Mouse (Mus musculus) mouse trophoblast stem cell (cell line): ENCODE data around the gene Adh6a.

Experiments used
- in situ Hi-C, 2 experiments: fragments of 300-500 bp; cut with MseI, MboI; formaldehyde crosslinking; loops; 2 replicates in 1 of 2; 3 replicates in 1 of 2; pipeline ENCODE4 v1.15.1; 2025

Adh6a gene

DNA sequence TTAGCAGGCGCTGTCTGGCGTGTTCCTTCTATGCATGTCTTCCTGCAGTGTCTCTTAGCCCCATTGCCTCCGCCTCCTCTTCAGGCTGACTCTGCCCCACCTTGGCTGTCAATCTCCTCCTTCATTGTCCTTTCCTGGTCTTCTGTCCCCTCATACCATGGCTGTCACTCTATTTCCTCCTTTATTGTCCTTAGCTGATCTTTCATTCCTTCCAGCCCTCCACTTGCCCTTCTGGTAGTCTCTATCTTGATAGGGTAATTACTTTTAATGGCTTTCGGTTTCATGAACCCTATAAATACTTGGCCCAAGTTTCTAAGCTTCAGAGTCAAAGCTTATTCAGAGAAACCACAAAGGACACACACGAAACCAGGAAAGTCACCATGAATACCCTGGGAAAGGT lies at the start of gene Adh6a:
Adh6a (plus strand) TSS at position 322 of the 400 bp plus-strand sequence.
- in situ Hi-C loops = loop anchor here (25.0 kb wide), 1 partner anchor 101 kb away; the partner anchor contains the start of gene Adh7 (in 2 of the 2)

DNA sequence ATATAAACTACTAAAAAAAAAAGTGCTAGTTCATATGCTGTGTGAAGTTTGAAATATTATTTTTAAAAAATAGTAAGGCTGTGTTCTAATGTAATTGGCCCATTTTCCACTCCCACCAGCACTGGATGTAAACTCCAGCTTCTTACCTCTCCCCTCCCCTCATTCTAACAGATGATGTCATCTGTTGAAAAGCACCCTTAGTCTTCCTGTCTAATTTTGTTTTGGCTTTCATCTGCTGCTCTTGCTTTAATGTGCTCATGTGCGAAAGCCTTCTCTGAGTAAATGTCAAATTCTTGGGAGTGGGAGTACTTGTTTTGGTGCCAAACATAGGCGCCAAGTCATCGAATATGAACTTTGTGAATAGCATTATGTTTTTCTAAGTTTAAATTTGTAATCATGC lies 48.4 kb upstream of the Adh6a start:
- in situ Hi-C loops = no loop called here

DNA sequence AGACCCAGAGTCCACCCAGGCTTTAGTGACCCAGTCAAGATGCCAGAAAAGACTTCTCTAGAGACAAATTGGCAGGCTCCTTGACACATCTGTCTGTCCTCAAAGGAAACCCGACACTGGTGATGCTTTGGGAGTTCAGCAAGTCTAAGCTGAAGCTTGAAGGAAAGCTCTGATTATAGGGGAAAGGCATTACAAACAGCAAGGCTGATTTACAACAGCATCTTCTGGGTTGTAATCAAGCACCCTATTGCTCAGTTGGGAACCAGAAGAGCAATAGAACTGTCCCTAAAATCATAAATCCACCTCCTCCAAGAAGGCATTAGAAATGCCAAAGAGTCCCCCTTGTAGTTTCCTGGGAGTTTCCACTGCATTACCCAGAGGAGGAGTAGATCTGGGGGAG lies 42.6 kb upstream of the Adh6a start:
- in situ Hi-C loops = no loop called here

DNA sequence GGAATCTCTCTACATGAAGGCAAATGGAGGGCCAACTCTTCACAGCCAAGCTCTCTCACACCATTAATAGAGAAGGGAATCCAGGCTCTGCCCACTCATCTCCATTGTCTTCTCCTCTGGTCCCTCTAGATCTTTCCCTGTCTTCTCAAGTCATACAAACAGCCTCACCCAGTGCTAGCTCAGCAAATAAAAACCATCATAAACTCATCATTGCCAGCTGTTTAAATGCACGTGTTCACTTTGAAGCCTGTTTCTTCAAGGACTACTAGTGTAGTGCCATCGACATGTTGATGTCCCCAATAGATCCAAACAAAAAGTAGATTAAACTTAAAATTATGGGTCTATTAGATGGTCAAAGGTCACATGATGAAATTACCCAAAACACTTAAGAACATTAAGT lies 41.8 kb upstream of the Adh6a start:
- in situ Hi-C loops = no loop called here

DNA sequence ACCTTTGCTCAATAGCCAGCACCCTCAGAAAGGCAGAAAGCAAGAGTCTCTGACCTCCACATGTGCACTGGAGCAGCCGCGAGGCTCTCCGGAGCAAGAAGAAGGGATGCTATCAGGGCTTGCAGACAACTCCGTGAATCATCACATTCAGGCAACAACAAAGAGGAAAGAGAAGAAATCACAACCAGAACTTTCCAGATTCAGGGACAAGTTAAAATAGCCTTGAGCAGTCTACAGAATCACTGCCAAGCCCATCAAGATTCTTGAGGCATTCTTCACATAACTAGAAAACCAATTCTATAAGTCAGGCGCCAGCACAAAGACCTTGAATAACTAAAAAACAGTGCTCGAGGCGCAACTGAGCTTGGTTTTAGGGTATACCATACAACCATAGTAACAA lies 40.0 kb upstream of the Adh6a start:
- in situ Hi-C loops = no loop called here

DNA sequence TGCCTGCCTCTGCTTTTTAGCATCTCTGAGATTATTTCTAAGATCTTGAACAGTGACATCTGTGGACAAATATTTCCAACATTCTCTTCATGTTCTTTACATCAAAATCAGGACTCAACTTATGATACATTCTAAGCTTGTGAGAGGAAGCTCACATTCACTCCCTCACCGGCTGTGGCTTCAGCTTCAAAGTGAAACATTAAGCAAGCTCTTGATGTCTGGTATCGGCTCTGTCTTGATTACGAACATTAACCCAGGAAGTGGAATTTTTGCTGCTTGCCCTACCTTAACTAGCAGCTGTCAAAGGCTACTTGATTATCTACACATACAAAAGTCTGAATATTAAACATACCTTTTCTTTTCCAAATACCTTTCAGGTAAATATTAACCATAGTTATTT lies 38.0 kb upstream of the Adh6a start:
- in situ Hi-C loops = no loop called here

DNA sequence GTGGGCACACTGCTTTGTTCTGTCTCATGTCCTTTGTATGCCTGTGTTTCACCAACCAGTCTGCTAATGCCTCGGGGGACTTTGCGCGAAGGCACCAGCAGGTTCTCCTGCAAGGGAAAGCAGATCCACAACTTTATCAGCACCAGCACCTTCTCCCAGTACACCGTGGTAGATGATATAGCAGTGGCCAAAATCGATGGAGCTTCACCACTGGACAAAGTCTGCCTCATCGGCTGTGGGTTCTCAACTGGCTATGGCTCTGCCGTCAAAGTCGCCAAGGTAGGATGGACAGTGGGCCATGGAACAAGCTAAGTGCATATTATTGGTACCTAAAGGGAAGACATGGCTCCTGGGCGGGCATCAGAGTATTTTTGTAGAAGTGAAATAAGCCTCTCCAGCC lies 30.5 kb upstream of the Adh6a start:
- in situ Hi-C loops = no loop called here

DNA sequence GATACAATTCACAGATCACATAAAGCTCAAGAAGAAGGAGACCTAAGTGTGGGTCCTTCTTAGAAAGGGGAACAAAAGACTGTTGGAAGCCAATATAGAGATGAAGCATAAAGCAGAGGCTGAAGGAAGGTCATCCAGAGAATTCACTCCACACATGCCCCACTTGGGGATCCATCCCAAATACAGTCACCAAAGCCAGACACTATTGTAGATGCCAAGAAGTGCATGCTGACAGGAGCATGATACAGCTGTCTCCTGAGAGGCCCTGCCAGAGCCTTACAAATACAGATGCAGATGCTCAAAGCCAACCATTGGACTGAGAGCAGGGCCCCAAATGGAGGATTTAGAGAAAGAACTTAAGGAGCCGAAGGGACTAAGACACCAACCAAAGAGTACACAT lies 29.3 kb upstream of the Adh6a start:
- in situ Hi-C loops = no loop called here

DNA sequence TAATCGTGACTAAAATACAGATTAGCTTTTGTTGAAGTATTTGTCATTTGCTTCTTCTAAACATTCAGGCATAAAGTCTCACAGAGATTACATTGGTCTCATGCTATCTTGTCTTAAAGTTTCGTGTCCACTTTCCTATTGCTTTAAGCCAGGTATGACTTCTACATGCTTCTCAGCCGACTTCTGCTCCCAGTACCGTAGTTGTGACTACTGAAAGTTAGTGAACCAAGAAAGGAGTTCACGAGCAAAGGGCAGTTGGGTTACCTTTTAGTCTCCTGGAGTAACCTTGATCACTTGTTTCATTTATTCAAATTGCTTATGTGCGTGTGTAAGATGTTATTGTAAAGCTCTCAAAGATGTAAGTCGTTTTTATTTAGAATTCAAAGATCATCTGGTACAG lies 27.1 kb upstream of the Adh6a start:
- in situ Hi-C loops = no loop called here

DNA sequence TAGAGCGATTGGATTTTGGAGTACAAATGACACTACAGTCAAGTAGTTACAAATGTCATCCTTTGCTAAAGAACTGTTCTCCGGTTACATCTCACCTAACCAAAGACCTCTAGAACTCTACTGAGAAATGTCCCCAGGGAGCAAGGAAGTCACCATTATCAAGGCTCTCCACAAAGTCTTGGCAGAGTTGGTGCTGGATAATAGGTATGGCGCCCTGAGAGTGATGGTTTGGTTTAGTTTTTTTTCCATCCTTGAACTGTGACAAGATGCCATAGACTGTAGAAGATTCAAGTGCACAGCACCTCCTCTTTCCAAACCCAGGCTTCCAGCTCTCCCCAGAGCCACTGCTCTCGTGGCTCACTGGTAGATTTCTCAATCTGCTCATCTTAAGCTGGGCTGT lies 25.4 kb upstream of the Adh6a start:
- in situ Hi-C loops = no loop called here

DNA sequence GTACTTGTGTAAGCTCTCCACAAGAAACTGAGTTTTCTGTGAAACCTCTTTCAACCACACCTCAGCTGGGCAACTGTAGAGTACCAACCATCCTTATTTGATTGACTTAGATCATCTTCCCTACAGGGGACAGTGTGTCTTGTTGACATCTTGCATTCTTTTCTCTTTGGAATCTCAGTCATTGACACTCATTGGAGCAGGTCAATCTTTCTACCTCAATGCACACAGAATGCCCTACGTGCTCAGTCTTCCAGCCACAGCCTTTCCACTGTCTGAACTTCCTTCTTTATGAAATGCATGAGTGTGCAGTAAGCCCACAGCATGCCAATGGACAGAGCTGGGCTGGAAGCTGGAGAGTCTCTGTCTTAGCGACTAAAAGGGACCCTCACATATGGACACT lies 22.4 kb upstream of the Adh6a start:
- in situ Hi-C loops = no loop called here

DNA sequence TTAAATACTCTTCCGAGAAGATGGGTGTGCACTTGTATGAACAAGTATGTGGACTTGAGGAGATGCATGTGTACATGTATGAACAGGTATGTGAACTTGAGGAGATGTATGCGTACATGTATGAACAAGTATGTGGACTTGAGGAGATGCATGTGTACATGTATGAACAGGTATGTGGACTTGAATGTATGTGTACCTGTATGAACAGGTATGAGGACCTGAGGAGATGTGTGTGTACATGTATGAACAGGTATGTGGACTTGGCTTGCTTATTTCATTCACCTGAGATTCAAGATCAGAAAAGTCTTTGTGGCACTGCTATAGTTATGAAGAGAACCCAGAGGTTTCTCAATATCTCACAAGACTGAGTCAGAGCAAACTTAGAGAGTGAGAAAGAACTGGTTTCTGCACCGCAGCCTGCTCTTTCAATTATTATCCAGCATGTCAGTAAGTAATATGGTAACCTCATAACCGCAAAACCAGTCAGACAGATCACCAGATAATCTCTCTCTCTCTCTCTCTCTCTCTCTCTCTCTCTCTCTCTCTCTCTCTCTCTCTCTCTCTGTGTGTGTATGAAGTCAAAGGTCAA lies 21.5 kb upstream of the Adh6a start:
- in situ Hi-C loops = no loop called here

DNA sequence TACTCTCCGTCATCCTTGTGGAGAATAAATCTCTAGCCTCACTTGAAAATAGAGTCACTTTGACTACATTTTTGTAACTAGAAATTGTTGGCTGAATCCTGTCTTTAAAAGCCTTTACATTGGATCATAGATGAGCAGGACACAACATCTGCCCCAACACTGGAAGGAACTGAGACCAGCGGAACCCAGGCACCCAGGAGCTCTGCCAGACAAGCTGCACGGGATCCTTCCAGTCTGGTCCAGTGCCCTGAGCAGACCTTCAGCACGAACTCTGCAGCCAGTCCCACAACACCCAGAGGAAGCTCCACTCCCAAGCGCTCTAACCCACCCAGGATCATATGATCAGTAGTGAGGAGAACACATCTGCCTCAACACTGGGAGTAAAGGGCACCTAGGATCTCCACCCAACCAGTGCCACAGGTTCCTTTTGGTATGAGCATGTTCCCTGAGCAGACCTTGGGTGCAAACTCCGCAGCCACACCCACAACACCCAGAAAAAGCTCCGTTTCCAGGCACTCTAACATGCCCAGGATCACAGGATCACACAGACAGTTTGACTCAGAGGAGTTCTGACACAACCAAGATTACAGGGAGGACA lies 19.7 kb upstream of the Adh6a start:
- in situ Hi-C loops = no loop called here

DNA sequence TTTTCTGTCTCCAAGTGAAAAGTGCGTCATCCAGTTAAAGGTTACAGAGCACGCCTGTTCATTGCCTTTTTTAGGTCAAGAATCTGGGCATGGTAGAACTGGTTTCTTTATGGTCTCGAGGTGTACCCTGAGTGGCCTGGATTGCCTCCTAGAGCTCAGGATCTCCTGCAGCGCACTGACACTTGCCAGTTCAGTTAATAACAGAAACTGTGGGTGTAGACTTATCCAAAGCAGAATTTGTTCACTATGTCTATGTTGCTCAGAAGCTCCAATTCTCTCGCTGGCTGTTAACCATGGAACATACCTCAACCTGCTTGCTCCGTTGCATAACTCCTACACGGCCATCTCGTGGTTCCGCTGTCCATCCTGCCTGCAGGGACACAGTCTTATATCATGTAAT lies 13.0 kb upstream of the Adh6a start:
- in situ Hi-C loops = loop anchor here (25.0 kb wide), 1 partner anchor 88 kb away; the partner anchor contains the start of gene Adh7 (in 2 of the 2)

DNA sequence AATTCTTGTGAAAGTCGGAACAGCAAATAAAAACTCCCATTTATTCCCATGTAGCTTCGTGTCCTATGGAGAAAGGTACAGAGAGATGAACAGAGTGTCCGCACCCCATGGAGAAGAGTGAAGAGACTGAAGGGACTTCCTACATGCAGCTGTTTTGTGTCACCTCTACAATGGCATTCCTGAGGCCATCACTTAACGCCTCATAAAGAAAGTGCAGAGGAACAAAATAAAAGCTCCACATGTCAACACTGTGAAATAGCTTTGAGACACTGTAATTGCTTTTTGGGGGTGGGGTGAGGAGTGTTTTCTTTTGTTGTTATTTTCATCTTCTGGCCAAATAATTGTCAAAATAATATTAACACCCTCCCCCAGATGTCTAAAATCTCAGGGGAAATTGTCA lies 10.4 kb upstream of the Adh6a start:
- in situ Hi-C loops = loop anchor here (25.0 kb wide), 1 partner anchor 90 kb away; the partner anchor contains the start of gene Adh7 (in 2 of the 2)

DNA sequence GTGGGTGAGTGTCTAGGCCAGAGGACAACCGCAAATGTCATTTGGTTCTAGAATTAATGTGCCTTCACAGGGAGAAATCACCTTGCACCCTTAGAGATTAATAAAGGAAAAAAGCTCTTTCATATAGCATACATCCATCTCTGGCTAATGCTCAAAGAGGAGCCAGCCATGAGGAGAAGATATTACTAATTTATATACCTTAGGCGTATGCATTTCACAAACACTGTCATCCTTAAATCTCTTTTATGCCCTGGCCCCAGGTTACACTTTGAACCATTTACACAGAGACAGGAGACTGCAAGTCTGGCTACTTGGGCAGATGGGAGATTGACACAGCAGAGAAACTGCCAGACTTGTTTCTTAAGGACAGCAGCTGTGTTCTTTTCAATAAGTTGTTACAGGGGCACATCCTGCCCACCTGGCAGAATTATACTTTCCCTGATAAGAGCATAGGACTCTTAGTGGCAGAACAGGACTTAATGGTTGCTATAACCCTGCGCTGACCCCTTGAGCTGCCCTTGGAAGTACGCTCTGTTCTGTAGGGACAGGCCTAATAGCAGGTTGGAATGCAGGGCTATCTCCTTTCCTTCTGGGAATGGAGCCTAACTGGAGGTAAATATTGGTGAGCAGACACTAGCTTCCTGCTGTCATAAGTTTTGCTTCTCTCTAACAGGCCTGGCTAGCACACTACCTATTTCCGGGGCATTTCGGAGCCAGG lies 9.2 kb upstream of the Adh6a start:
- in situ Hi-C loops = loop anchor here (25.0 kb wide), 1 partner anchor 92 kb away; the partner anchor contains the start of gene Adh7 (in 2 of the 2)

DNA sequence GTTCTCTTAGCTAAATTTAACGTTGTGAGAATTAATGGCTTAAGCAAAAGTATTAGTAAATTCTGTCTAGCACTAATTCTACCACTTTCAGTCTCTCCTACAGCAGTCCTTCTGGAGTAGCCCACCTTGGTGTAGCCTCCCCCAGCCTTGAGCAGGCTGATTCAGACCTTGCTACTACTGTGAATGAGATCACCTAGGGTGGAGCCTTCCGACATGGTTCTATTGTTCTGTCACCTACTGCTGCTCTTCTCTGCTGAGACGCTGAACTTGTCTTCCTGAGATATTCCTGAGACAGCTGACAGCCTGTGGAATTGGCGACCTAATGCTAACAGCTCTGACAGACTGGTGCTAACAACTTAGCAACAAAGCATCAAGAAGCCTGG lies 8.6 kb upstream of the Adh6a start:
- in situ Hi-C loops = loop anchor here (25.0 kb wide), 1 partner anchor 92 kb away; the partner anchor contains the start of gene Adh7 (in 2 of the 2)

DNA sequence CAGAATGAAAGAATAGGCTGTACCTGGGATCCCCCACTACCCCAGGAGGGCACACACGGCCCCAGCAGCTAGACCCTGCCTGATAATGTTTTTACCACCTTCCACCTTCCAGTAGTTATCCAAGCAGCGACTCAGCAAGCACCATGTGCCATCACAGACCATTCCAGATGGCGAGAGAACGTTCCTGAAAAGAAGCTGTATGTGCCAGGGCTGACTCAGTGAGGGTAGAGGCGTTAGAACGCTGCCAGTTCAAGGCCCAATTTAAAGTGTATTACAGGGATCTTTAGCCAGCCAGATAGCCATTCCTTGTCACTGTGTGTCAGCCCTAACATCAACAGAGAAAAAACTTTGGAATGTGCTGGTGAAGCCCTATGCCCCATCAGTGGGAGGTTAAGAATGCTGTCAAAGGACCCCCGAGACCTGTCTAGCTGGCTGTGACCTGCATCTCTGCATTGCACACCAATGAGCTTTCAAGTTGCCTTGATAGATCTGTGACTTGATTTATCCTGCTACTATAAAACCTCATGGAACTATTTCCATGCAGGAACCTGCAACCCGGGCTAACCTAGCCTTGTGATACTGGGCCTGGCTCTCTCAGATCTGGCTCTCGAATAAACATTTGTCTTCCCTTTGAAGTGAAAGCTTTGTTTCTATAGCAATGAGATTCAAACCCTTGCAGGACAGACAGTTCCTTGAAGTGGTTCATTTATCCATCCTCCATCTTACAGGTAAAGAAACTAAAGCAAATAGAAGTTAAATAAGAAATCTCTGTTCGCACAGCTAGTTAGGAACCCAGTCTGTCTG lies 7.4 kb upstream of the Adh6a start:
- in situ Hi-C loops = loop anchor here (25.0 kb wide), 1 partner anchor 93 kb away; the partner anchor contains the start of gene Adh7 (in 2 of the 2)

DNA sequence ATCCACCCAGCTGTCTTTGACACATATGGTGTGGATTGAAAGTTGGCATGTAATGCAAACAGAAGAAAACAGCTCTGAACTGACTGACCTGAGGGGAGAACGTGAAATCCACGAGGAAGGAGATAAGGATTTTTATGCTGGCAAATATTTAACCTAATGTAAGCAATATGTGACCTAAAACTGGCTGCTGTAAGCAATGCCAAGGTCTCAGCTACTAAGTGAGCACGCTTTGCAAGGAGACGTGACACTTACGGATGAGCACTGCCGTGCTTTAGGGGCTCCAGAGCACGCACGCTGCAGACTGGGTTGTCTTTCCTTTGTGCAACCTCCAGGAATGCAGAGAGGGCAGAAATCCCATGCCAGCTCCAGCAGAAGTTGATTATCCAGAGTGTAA lies 6.8 kb upstream of the Adh6a start:
- in situ Hi-C loops = loop anchor here (25.0 kb wide), 1 partner anchor 94 kb away; the partner anchor contains the start of gene Adh7 (in 2 of the 2)

DNA sequence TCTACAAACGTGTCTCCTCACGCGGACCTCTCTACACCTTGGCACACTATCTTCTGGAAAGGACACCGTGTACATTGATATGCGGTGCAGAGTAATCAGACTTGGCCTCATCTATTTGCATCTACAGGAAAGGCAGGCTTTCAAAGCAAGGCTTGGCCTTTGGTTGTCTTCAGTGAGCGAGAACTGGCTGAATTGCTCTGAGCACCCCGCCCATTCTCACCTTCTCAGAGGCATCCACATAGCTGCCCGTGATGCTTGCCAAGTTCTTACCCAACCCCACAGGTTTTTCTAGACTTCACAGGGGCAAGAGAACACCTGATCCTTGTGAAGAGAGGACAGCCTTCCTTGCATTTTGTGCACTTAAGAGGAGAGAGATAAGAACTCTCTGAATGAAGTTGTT lies 3.2 kb upstream of the Adh6a start:
- in situ Hi-C loops = loop anchor here (25.0 kb wide), 1 partner anchor 98 kb away; the partner anchor contains the start of gene Adh7 (in 2 of the 2)

DNA sequence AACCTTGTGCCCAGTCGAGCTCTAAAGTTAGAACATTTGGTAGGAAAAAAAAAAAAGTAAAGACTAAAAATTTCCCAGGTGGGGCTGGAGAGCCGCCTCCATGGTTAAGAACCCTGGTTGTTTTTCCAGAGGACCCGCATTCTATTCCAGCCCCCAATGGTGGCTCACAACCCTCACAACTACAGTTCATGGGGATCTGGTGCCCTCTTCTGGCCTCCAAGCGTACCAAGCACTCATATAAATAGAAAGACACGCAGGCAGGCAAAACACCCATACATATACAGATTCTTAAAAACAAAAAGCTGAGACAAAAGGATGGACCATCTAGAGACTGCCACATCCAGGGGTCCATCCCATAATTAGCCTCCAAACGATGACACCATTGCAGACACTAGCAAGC lies 2.1 kb upstream of the Adh6a start:
- in situ Hi-C loops = loop anchor here (25.0 kb wide), 1 partner anchor 99 kb away; the partner anchor contains the start of gene Adh7 (in 2 of the 2)
